Mouse (Mus musculus) hindbrain, embryonic 12.5 days (tissue): ENCODE measurements around the gene Arhgef39. TPM values are rescaled to one million over a fixed set of nuclear protein-coding genes. Genes with fewer than 3 reads are reported as not detected.
A peak's percentile ranks its signal among the peaks of the same experiment; 100 is the strongest.

Experiments used
- ATAC-seq: fragments of 200-750 bp; cut with Nextera tagmentation; 2 replicates; pipeline ENCODE4 v1.8.0; 2017; ENCODE audit warnings: moderate TSS enrichment; ENCODE audit not compliant: low FRiP score
- H3K27ac ChIP-seq: fragments of 300-500 bp; sonication (generic); 2 replicates; pipeline ENCODE4 v1.5.1; 2016; ENCODE audit warnings: mild to moderate bottlenecking
- H3K27me3 ChIP-seq: fragments of 300-500 bp; sonication (generic); 2 replicates; pipeline ENCODE4 v1.6.1; 2016; ENCODE audit warnings: mild to moderate bottlenecking
- H3K36me3 ChIP-seq: fragments of 300-500 bp; sonication (generic); 2 replicates; pipeline ENCODE4 v1.6.1; 2016; ENCODE audit warnings: mild to moderate bottlenecking
- H3K4me1 ChIP-seq: fragments of 300-500 bp; sonication (generic); 2 replicates; pipeline ENCODE4 v1.6.1; 2016
- H3K4me2 ChIP-seq: fragments of 300-500 bp; sonication (generic); replicated peaks from 2 replicates; pipeline ENCODE4 v1.6.1; 2016; ENCODE audit warnings: mild to moderate bottlenecking
- H3K4me3 ChIP-seq: fragments of 300-500 bp; sonication (generic); 2 replicates; pipeline ENCODE4 v1.5.1; 2016; ENCODE audit warnings: mild to moderate bottlenecking
- H3K9ac ChIP-seq: fragments of 300-500 bp; sonication (generic); 2 replicates; pipeline ENCODE4 v1.6.1; 2016; ENCODE audit warnings: mild to moderate bottlenecking, moderate library complexity
- H3K9me3 ChIP-seq: fragments of 300-500 bp; sonication (generic); replicated peaks from 2 replicates; pipeline ENCODE4 v1.6.1; 2016; ENCODE audit warnings: mild to moderate bottlenecking
- whole genome bisulfite sequencing: fragments of 180-500 bp; shearing (Covaris S2); methylation state at CpG from one replicate; pipeline ENCODE4 v1.1.7; 2016; 5-methylcytosine and 5-hydroxymethylcytosine counted together
- polyA plus RNA-seq: library from polyadenylated mRNA; unstranded; fragments of >200 nt; fragmentation: Nextera tagmentation; extraction: Ambion mirVana; gene quantifications from 2 replicates; pipeline ENCODE4 v1.2.1, GENCODE M21; 2016

Arhgef39 gene
- polyA plus RNA-seq: 22.6 and 26.8 TPM in 2 replicates

DNA sequence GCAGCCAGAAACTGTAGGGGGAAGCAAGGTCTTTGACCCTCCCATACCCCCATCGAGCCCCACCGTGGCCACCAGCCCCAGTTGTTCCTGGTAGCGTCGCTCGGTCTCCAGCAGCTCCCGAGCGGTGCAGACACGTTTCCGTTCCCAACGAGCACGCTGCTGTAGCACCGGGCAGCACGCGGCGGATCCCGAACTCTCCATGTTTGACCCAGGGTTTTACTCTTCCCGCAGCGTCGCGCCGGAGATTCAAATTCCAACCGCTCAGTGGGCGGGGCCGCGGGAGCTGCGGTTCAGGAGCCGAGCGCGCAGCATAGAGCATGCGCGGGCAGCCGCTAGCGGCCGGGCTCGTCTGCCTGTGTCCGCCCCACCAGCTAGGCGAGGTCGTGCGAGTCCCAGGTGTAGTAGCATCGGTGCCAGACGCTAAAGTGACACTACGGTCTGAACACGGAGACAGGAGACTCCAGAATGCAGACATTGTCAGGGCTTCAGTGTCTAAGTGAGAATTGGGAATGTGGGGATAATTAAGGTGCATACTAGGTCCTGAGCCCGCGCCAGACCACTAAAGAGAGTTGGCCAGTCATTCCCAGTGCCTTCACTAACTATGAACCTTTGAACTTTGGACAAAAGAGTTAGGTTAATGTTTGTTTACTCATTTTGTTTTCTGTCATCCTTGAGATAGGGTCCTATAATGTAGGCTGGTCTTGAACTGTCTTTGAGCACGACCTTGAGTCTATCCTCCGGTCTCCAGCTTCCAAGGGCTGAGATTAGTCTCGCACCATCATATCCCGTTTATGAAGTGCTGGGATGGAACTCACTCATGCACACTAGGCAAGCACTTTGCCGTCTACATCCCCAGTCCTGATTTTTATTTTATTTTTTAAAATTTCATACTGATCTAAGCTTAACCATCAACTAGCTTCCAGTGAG is at the start of gene Arhgef39:
Arhgef39 (minus strand) TSS at position 289 of the 927 bp plus-strand sequence.
- Histone ChIP-seq H3K27me3 (peaks cover 5% of the 10 kb centered on the region; the same call in 1 of the 2 replicates), H3K9me3 (no peaks in the 10 kb centered on the region), H3K4me3 (peak within 1 kb of the TSS; percentile 45), H3K4me1 (peaks cover 26% of the 10 kb centered on the region), H3K27ac (no peak within 1 kb of the TSS), H3K9ac (peak within 1 kb of the TSS; percentile 42), H3K36me3 (peaks cover 13% of the 10 kb centered on the region; the same call in 1 of the 2 replicates), H3K4me2 (peak within 1 kb of the TSS; percentile 64)
- peak; percentile 86 for ATAC-seq
- WGBS: 7% methylated on average over 50 of the region's 50 CpGs

DNA sequence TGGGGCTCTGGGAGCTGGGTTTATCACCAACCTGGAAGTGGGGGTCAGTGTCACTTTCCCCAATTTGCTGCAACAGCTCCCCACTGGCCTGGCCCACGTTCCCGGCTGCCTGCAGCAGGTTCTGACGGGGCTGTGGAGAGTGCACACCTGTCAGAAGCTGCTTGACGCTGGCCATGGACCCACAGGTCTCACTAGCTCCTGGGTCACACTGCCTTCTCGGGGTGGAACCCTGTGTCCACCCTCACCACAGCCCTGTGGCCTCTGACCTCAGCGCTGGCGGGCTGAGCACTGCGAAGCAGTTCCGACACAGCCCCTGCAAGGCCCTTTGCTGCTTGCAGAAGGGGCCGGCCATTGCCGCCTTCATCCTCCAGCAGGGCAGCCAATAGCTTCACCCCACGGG is 49.6 kb upstream of the Arhgef39 start:
- H3K9me3 ChIP-seq: no peaks in the 10 kb centered on the region
- H3K4me1 ChIP-seq: no peaks in the 10 kb centered on the region
- no peak overlapping the region for H3K9ac ChIP-seq
- H3K27me3 ChIP-seq: no peaks in the 10 kb centered on the region
- H3K4me2 ChIP-seq: no peak overlapping the region
- ATAC-seq: no peak
- peaks cover 98% of the 10 kb centered on the region for H3K36me3 ChIP-seq
- H3K4me3 ChIP-seq: no peak overlapping the region
- WGBS: 93% methylated on average over 12 of the region's 12 CpGs
- H3K27ac ChIP-seq: no peak overlapping the region

DNA sequence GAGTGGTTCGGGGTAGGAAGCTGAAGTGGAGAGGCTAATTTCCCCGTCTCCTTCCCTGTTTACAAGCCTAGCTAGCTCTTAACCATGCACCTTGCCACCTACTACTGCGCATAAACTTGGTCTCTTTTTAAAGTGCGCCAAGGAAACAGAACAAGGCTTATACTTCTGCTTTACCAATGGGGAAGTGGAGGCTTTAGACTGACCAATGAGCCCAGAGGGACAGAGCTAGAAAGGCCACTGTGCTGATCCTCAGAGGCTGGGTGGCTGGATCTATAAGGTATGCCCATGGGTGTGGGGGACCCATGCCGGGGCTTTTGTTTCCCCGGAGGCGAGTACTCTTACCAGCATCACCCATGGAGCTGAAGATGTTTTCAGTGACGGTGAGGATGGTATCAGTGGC is 47.7 kb upstream of the Arhgef39 start:
- no peak overlapping the region for H3K27ac ChIP-seq
- no peak overlapping the region for H3K4me2 ChIP-seq
- no peak overlapping the region for H3K9ac ChIP-seq
- H3K4me1 ChIP-seq: no peaks in the 10 kb centered on the region
- H3K9me3 ChIP-seq: no peaks in the 10 kb centered on the region
- H3K36me3 ChIP-seq: peaks cover 98% of the 10 kb centered on the region
- no peak overlapping the region for H3K4me3 ChIP-seq
- no peaks in the 10 kb centered on the region for H3K27me3 ChIP-seq
- WGBS: 92% methylated on average over 8 of the region's 8 CpGs
- no peak for ATAC-seq

DNA sequence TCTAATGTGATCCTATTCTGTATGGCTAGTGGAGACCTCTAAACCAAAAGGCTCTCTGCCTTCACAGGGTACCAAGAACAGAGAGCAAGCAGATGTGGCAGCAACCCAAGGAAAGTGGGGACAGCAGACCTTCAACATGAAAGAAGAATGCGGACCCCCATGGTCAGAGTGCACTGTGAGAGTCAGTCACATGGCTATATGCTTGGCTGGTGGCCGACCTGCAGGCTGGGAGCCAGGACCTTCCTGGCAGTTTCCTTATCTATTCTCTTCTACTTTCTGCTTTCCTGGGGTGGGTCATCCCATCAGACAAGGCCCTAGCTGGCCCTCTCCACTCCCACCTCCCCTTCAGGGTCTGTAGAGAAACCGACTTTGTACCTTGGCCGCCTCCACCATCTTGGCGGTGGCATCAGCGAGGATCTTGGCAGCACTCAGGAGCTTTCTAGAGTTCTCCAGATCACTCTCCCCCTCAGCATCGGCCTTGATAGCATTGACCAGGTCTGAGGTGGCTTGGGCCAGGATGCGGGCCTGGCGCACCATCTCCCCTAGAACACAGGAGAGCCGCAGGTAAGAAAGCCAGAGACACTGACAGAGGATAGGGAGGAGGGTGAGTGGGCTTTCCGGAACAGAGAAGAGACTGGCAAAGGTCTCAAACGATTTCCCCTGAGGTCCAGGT is 47.0 kb upstream of the Arhgef39 start:
- Histone ChIP-seq H3K4me3 (no peak overlapping the region), H3K9ac (no peak overlapping the region), H3K36me3 (peaks cover 98% of the 10 kb centered on the region), H3K27ac (no peak overlapping the region), H3K4me2 (no peak overlapping the region), H3K27me3 (no peaks in the 10 kb centered on the region), H3K4me1 (no peaks in the 10 kb centered on the region), H3K9me3 (no peaks in the 10 kb centered on the region)
- WGBS: 94% methylated on average over 12 of the region's 12 CpGs
- ATAC-seq: no peak

DNA sequence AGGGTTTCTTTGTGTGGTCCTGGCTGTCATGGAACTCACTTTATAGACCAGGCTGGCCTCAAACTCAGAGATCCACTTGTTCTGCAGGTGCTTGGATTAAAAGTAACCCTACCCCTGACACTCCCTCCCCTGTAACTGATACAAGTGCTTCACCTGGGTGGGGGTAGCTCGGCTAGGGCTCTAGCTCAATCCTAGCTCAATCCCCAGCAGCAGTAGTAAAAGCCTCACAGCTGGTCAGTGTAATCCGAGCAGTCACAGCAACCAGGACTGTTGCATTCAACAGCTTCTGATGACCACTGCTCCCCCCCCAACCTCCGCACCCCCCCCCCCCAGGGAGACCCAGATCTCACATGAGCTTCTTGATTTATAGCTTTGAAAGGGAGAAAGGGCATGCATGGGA is 42.5 kb upstream of the Arhgef39 start:
- Histone ChIP-seq H3K9me3 (no peaks in the 10 kb centered on the region), H3K27ac (no peak overlapping the region), H3K36me3 (peaks cover 96% of the 10 kb centered on the region), H3K27me3 (no peaks in the 10 kb centered on the region), H3K4me1 (no peaks in the 10 kb centered on the region), H3K9ac (no peak overlapping the region), H3K4me2 (no peak overlapping the region), H3K4me3 (no peak overlapping the region)
- WGBS: 77% methylated on average over 3 of the region's 3 CpGs
- ATAC-seq: no peak

DNA sequence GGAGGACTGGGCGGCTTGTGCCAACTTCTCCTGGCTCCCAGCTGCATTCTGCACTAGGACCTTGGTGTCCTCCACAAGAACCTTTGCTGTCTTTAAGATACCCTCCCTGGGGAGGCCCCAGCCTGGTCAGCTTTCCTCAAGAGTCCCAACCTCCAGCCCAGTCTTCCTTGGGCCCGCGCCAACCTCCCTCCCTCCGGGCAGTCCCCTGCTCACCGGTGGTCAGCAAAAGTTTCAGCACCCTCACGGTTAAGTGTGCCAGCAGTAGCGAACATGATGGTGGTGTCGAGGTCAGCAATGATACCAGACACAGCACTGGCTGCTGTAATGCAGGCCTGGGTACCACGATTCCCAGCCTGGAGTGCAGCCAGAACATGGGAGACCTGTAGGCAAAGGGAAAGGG is 36.5 kb upstream of the Arhgef39 start:
- Histone ChIP-seq H3K4me2 (no peak overlapping the region), H3K27ac (no peak overlapping the region), H3K36me3 (peaks cover 95% of the 10 kb centered on the region), H3K4me3 (no peak overlapping the region), H3K27me3 (no peaks in the 10 kb centered on the region), H3K4me1 (no peaks in the 10 kb centered on the region), H3K9me3 (no peaks in the 10 kb centered on the region), H3K9ac (no peak overlapping the region)
- no peak for ATAC-seq
- 96% methylated on average over 8 of the region's 9 CpGs for WGBS

DNA sequence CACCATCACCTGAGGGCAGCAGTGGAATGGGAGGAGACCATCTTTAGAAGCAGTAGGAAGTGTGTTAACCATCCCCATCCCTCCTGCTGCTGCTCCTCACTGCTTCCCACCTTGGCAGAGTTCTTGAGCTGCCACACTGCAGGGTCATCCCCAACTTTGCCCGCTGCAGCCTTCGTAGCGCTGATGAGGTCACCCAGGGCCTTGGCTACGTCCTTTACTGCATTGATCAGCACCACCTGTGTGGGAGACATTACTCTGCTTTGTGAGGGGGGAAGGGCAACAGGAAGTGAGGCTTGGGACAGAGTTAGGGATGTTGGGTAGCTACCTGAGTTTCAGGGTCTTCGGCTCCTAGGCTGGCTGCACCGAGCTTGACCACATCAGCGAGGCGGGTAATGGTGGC is 36.1 kb upstream of the Arhgef39 start:
- Histone ChIP-seq H3K9me3 (no peaks in the 10 kb centered on the region), H3K27me3 (no peaks in the 10 kb centered on the region), H3K4me2 (no peak overlapping the region), H3K4me1 (no peaks in the 10 kb centered on the region), H3K36me3 (peaks cover 93% of the 10 kb centered on the region), H3K4me3 (no peak overlapping the region), H3K27ac (no peak overlapping the region), H3K9ac (no peak overlapping the region)
- WGBS: 92% methylated on average over 8 of the region's 8 CpGs
- ATAC-seq: no peak

DNA sequence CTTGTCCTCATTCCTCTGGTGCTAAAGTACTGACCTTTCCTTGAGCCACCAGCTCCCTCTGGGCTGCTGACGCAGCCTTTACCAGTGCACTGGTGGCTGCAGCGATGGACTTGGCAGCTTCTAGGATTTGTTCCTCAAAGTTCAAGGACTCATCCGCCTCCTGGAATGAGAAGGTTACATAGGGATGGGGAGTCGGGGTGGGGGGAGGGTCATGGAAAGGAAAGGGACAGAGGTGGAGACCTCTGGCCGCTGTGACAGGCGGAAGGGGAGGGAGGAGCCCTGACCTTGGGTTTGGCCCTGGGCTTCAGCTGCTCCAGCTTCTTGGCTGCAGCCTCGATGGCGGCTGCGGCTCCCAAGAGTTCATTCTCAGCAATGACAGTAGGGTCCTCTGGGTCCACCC is 33.8 kb upstream of the Arhgef39 start:
- H3K9ac ChIP-seq: no peak overlapping the region
- no peak for ATAC-seq
- no peaks in the 10 kb centered on the region for H3K27me3 ChIP-seq
- H3K4me2 ChIP-seq: no peak overlapping the region
- no peaks in the 10 kb centered on the region for H3K4me1 ChIP-seq
- WGBS: 85% methylated on average over 9 of the region's 9 CpGs
- peaks cover 70% of the 10 kb centered on the region for H3K36me3 ChIP-seq
- H3K27ac ChIP-seq: no peak overlapping the region
- H3K4me3 ChIP-seq: no peak overlapping the region
- H3K9me3 ChIP-seq: no peaks in the 10 kb centered on the region

DNA sequence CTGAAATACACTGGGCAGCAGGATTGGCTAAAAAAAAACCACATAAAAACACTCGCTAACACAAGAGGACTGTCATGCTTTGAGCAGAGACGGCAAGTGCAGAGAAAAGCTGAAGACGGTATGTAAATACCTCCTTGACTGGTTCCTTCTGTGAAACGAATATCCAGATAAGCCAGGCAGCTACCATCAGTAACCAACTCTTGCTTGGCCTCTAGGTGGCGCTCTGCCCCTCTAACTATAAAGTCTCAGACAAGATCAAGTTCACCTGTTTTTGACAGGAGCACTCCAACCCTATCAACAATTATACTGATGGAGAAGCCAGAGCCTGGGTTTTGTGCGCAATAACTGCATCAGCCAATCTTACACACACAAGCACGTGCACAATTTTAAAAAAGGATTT is 31.1 kb upstream of the Arhgef39 start:
- H3K4me3 ChIP-seq: no peak overlapping the region
- H3K9ac ChIP-seq: no peak overlapping the region
- H3K36me3 ChIP-seq: peaks cover 45% of the 10 kb centered on the region
- WGBS: 26% methylated on average over 7 of the region's 7 CpGs
- no peak overlapping the region for H3K4me2 ChIP-seq
- no peak overlapping the region for H3K27ac ChIP-seq
- peaks cover 9% of the 10 kb centered on the region for H3K27me3 ChIP-seq
- no peaks in the 10 kb centered on the region for H3K9me3 ChIP-seq
- no peaks in the 10 kb centered on the region for H3K4me1 ChIP-seq
- no peak for ATAC-seq

DNA sequence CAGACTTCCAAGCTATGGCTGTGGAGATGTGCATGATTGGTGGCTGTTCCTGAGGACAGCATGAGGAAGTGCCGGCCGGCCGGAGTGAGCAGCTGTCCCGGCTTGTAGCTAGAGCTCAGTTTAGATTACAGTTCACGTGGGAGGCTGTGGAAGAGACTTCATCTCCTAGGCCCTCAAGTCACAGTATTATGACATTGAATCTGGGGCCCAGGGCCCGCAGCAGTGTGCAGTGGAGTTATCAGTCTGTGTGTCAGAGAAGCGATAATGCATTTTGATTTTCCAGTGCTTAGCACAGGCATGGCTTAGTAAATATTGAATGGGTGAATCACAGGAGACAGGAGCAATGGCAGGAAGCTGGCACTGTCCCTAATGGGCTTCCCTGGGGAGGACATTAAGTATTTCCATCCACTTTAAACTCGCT is 30.6 kb upstream of the Arhgef39 start:
- Histone ChIP-seq H3K36me3 (peaks cover 40% of the 10 kb centered on the region), H3K4me3 (no peak overlapping the region), H3K4me2 (no peak overlapping the region), H3K27me3 (peaks cover 14% of the 10 kb centered on the region), H3K4me1 (no peaks in the 10 kb centered on the region), H3K27ac (no peak overlapping the region), H3K9me3 (no peaks in the 10 kb centered on the region), H3K9ac (no peak overlapping the region)
- WGBS: 73% methylated on average over 8 of the region's 8 CpGs
- no peak for ATAC-seq

DNA sequence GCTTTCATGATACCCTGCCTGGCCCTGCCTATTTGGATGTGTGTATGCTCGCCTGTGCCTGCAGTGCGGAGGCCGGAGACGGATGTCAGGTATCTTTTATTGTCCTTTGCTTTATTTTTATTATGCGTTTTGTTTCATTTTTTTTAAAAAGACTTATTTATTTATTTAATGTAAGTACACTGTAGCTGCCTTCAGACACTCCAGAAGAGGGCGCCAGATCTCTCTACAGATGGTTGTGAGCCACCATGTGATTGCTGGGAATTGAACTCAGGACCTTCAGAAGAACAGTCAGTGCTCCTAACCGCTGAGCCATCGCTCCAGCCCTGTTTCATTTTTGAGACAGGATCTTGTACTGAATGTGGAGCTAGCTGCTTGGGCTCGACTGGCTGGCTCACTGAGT is 29.0 kb upstream of the Arhgef39 start:
- no peaks in the 10 kb centered on the region for H3K9me3 ChIP-seq
- H3K27me3 ChIP-seq: peaks cover 29% of the 10 kb centered on the region
- H3K4me3 ChIP-seq: no peak overlapping the region
- WGBS: 79% methylated on average over 9 of the region's 9 CpGs
- H3K36me3 ChIP-seq: peaks cover 24% of the 10 kb centered on the region
- no peak overlapping the region for H3K9ac ChIP-seq
- ATAC-seq: no peak
- no peak overlapping the region for H3K4me2 ChIP-seq
- H3K27ac ChIP-seq: no peak overlapping the region
- peaks cover 13% of the 10 kb centered on the region for H3K4me1 ChIP-seq

DNA sequence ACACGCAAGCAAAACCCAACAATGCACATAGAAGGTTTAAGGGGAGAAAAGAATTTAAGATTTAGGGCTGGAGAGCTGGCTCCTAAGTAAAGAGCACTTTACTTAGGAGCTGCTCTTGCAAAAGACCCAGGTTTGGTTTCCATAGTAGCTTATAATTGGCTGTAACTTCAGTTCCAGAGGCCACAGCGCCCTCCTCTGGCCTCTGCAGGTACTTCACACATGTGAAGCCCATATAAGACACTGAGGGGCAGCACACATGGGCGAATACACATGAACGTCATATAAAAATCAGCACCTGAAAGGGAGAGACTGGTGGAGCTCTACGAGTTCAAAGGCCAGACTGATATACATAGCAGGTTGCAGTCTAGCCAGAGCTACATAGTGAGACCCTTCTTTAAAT is 28.4 kb upstream of the Arhgef39 start:
- no peak for ATAC-seq
- H3K27ac ChIP-seq: no peak overlapping the region
- H3K9ac ChIP-seq: no peak overlapping the region
- H3K36me3 ChIP-seq: peaks cover 18% of the 10 kb centered on the region
- peaks cover 36% of the 10 kb centered on the region for H3K27me3 ChIP-seq
- 64% methylated on average over 5 of the region's 5 CpGs for WGBS
- no peak overlapping the region for H3K4me3 ChIP-seq
- peaks cover 20% of the 10 kb centered on the region for H3K4me1 ChIP-seq
- H3K4me2 ChIP-seq: no peak overlapping the region
- H3K9me3 ChIP-seq: no peaks in the 10 kb centered on the region
